Mouse (Mus musculus): ENCODE data around the gene Gnai3. TPM values are rescaled to one million over a fixed set of nuclear protein-coding genes. Genes with fewer than 3 reads are reported as not detected.

Gnai3 gene
- polyA plus RNA-seq, 1 experiment from 2014 or later = 177 TPM

GRCm38 (mm10) chr3:108072983-108073569 lies 72.9 kb downstream of the Gnai3 start:
- peaks cover 7% of the 10 kb centered on the region for H3K4me1 ChIP-seq (ENCODE audit: control insufficient read depth, insufficient read depth, low read length)
- peaks cover 27% of the 10 kb centered on the region for H3K36me3 ChIP-seq (ENCODE audit: control insufficient read depth, insufficient read depth, low read length)
- no peaks in the 10 kb centered on the region for H3K27me3 ChIP-seq (ENCODE audit: control insufficient read depth, insufficient read depth, low read length)
- ATAC-seq (ENCODE audit: insufficient read depth, low FRiP score) = no peak
- no peak overlapping the region for H3K27ac ChIP-seq (ENCODE audit: low read length)
- no peak overlapping the region for H3K4me2 ChIP-seq (ENCODE audit: low read depth, low read length)
- 63% methylated on average over 10 of the region's 10 CpGs for WGBS
- no peaks in the 10 kb centered on the region for H3K9me3 ChIP-seq (replicated peaks; ENCODE audit: control insufficient read depth, low read length)
- no peak overlapping the region for H3K9ac ChIP-seq (ENCODE audit: low read length)
- no peak overlapping the region for H3K4me3 ChIP-seq (replicated peaks; ENCODE audit: low read length)

- WGBS = 65% methylated on average over 10 of the region's 10 CpGs
- Histone ChIP-seq H3K4me3 (replicated peaks; ENCODE audit: low read length) (no peak overlapping the region), H3K4me2 (ENCODE audit: low read depth, low read length) (peak overlapping the region; percentile 34; the same call in 1 of the 2 replicates), H3K9me3 (replicated peaks; ENCODE audit: control insufficient read depth, low read length) (no peaks in the 10 kb centered on the region), H3K27me3 (ENCODE audit: control insufficient read depth, insufficient read depth, low read length) (no peaks in the 10 kb centered on the region), H3K9ac (ENCODE audit: low read length) (peak overlapping the region; percentile 52; the same call in 1 of the 2 replicates), H3K4me1 (ENCODE audit: control insufficient read depth, insufficient read depth, low read length) (peaks cover 7% of the 10 kb centered on the region), H3K27ac (ENCODE audit: low read length) (no peak overlapping the region), H3K36me3 (ENCODE audit: control insufficient read depth, insufficient read depth, low read length) (peaks cover 11% of the 10 kb centered on the region)
- ATAC-seq (ENCODE audit: insufficient read depth, low FRiP score) = no peak
Measured at GRCm38 (mm10) chr3:108070295-108071293, 75.4 kb downstream of the Gnai3 start.

- Histone ChIP-seq H3K36me3 (ENCODE audit: control insufficient read depth, insufficient read depth, low read length) (no peaks in the 10 kb centered on the region), H3K27me3 (ENCODE audit: control insufficient read depth, insufficient read depth, low read length) (no peaks in the 10 kb centered on the region), H3K27ac (ENCODE audit: low read length) (peak overlapping the region; percentile 71), H3K4me2 (ENCODE audit: low read depth, low read length) (peak overlapping the region; percentile 34), H3K4me3 (replicated peaks; ENCODE audit: low read length) (peak overlapping the region; percentile 11), H3K4me1 (ENCODE audit: control insufficient read depth, insufficient read depth, low read length) (peaks cover 7% of the 10 kb centered on the region), H3K9ac (ENCODE audit: low read length) (peak overlapping the region; percentile 26; the same call in 1 of the 2 replicates), H3K9me3 (replicated peaks; ENCODE audit: control insufficient read depth, low read length) (no peaks in the 10 kb centered on the region)
- ATAC-seq (ENCODE audit: insufficient read depth, low FRiP score) = peak; percentile 69
- WGBS = 58% methylated on average over 13 of the region's 13 CpGs
Measured at GRCm38 (mm10) chr3:108069231-108069870, 76.6 kb downstream of the Gnai3 start.

GRCm38 (mm10) chr3:108068826-108069225 lies 77.1 kb downstream of the Gnai3 start:
- Histone ChIP-seq H3K27ac (ENCODE audit: low read length) (peak overlapping the region; percentile 71; the same call in 1 of the 2 replicates), H3K36me3 (ENCODE audit: control insufficient read depth, insufficient read depth, low read length) (no peaks in the 10 kb centered on the region), H3K4me1 (ENCODE audit: control insufficient read depth, insufficient read depth, low read length) (peaks cover 7% of the 10 kb centered on the region), H3K4me3 (replicated peaks; ENCODE audit: low read length) (no peak overlapping the region), H3K9ac (ENCODE audit: low read length) (peak overlapping the region; percentile 26; the same call in 1 of the 2 replicates), H3K9me3 (replicated peaks; ENCODE audit: control insufficient read depth, low read length) (no peaks in the 10 kb centered on the region), H3K4me2 (ENCODE audit: low read depth, low read length) (no peak overlapping the region; the same call in 1 of the 2 replicates), H3K27me3 (ENCODE audit: control insufficient read depth, insufficient read depth, low read length) (no peaks in the 10 kb centered on the region)
- WGBS = 21% methylated on average over 1 of the region's 1 CpGs
- ATAC-seq (ENCODE audit: insufficient read depth, low FRiP score) = no peak

GRCm38 (mm10) chr3:108067370-108067934 lies 78.5 kb downstream of the Gnai3 start:
- Histone ChIP-seq H3K4me1 (ENCODE audit: control insufficient read depth, insufficient read depth, low read length) (peaks cover 7% of the 10 kb centered on the region), H3K27me3 (ENCODE audit: control insufficient read depth, insufficient read depth, low read length) (no peaks in the 10 kb centered on the region), H3K4me3 (replicated peaks; ENCODE audit: low read length) (no peak overlapping the region), H3K9ac (ENCODE audit: low read length) (no peak overlapping the region), H3K36me3 (ENCODE audit: control insufficient read depth, insufficient read depth, low read length) (no peaks in the 10 kb centered on the region), H3K27ac (ENCODE audit: low read length) (no peak overlapping the region), H3K9me3 (replicated peaks; ENCODE audit: control insufficient read depth, low read length) (no peaks in the 10 kb centered on the region), H3K4me2 (ENCODE audit: low read depth, low read length) (no peak overlapping the region)
- WGBS = 59% methylated on average over 6 of the region's 6 CpGs
- peak; percentile 23; the same call in 1 of the 2 replicates for ATAC-seq (ENCODE audit: insufficient read depth, low FRiP score)

- Histone ChIP-seq H3K4me1 (ENCODE audit: control insufficient read depth, insufficient read depth, low read length) (peaks cover 7% of the 10 kb centered on the region), H3K27me3 (ENCODE audit: control insufficient read depth, insufficient read depth, low read length) (no peaks in the 10 kb centered on the region), H3K9me3 (replicated peaks; ENCODE audit: control insufficient read depth, low read length) (no peaks in the 10 kb centered on the region), H3K4me3 (replicated peaks; ENCODE audit: low read length) (no peak overlapping the region), H3K27ac (ENCODE audit: low read length) (no peak overlapping the region), H3K4me2 (ENCODE audit: low read depth, low read length) (no peak overlapping the region), H3K9ac (ENCODE audit: low read length) (no peak overlapping the region), H3K36me3 (ENCODE audit: control insufficient read depth, insufficient read depth, low read length) (no peaks in the 10 kb centered on the region)
- no peak for ATAC-seq (ENCODE audit: insufficient read depth, low FRiP score)
- 80% methylated on average over 9 of the region's 9 CpGs for WGBS
Measured at GRCm38 (mm10) chr3:108065551-108065950, 80.4 kb downstream of the Gnai3 start.

- Histone ChIP-seq H3K36me3 (ENCODE audit: control insufficient read depth, insufficient read depth, low read length) (no peaks in the 10 kb centered on the region), H3K9me3 (replicated peaks; ENCODE audit: control insufficient read depth, low read length) (no peaks in the 10 kb centered on the region), H3K27ac (ENCODE audit: low read length) (no peak overlapping the region), H3K4me3 (replicated peaks; ENCODE audit: low read length) (no peak overlapping the region), H3K4me2 (ENCODE audit: low read depth, low read length) (no peak overlapping the region), H3K4me1 (ENCODE audit: control insufficient read depth, insufficient read depth, low read length) (peaks cover 6% of the 10 kb centered on the region), H3K27me3 (ENCODE audit: control insufficient read depth, insufficient read depth, low read length) (no peaks in the 10 kb centered on the region), H3K9ac (ENCODE audit: low read length) (no peak overlapping the region)
- ATAC-seq (ENCODE audit: insufficient read depth, low FRiP score) = no peak; the same call in 1 of the 2 replicates
- 61% methylated on average over 4 of the region's 4 CpGs for WGBS
Measured at GRCm38 (mm10) chr3:108064672-108065071, 81.3 kb downstream of the Gnai3 start.

GRCm38 (mm10) chr3:108062648-108063047 lies 83.3 kb downstream of the Gnai3 start:
- no peak overlapping the region for H3K9ac ChIP-seq (ENCODE audit: low read length)
- WGBS = 76% methylated on average over 8 of the region's 8 CpGs
- ATAC-seq (ENCODE audit: insufficient read depth, low FRiP score) = no peak

More at GRCm38 (mm10) chr3:108062648-108063047, 83.3 kb downstream of the Gnai3 start:
- Histone ChIP-seq H3K4me2 (ENCODE audit: low read depth, low read length) (no peak overlapping the region), H3K27me3 (ENCODE audit: control insufficient read depth, insufficient read depth, low read length) (no peaks in the 10 kb centered on the region), H3K36me3 (ENCODE audit: control insufficient read depth, insufficient read depth, low read length) (no peaks in the 10 kb centered on the region), H3K4me3 (replicated peaks; ENCODE audit: low read length) (no peak overlapping the region), H3K4me1 (ENCODE audit: control insufficient read depth, insufficient read depth, low read length) (no peaks in the 10 kb centered on the region), H3K27ac (ENCODE audit: low read length) (no peak overlapping the region), H3K9me3 (replicated peaks; ENCODE audit: control insufficient read depth, low read length) (no peaks in the 10 kb centered on the region)

All from stomach, embryonic 16.5 days (tissue).